Mouse (Mus musculus): Measurements from ENCODE around the gene Lix1l.

GRCm38 (mm10) chr3:96674442-96674841 lies 73.5 kb downstream of the Lix1l start:
- no peak for TF ChIP-seq MAX (IDR thresholded peaks at IDR 0.05)
- TF ChIP-seq CTCF (IDR thresholded peaks at IDR 0.05; ENCODE audit: control insufficient read depth, insufficient read depth, insufficient read length), result no peak
- TF ChIP-seq USF1 (IDR thresholded peaks at IDR 0.05; ENCODE audit: low read depth), result no peak
